Mouse (Mus musculus) midbrain, embryonic 10.5 days (tissue): ENCODE measurements around the gene Epp13. TPM values are rescaled to one million over a fixed set of nuclear protein-coding genes. Genes with fewer than 3 reads are reported as not detected.
A peak's percentile ranks its signal among the peaks of the same experiment; 100 is the strongest.
"Not testable (repeated sequence)": the region's sequence is repeated elsewhere in the genome, so short reads cannot be mapped to it uniquely, and the experiment has no call there.

ENCODE experiments used
- DNase-seq: peaks from one replicate; pipeline ENCODE4 v3.0.0-alpha.2; 2017; ENCODE audit warnings: low spot score
- H3K27ac ChIP-seq: fragments of 300-500 bp; sonication (generic); replicated peaks from 2 replicates; pipeline ENCODE4 v1.5.1; 2016; ENCODE audit warnings: mild to moderate bottlenecking
- H3K27me3 ChIP-seq: fragments of 300-500 bp; sonication (generic); 2 replicates; pipeline ENCODE4 v1.6.1; 2016; ENCODE audit warnings: low read depth, mild to moderate bottlenecking; ENCODE audit not compliant: poor library complexity, severe bottlenecking
- H3K36me3 ChIP-seq: fragments of 300-500 bp; sonication (generic); 2 replicates; pipeline ENCODE4 v1.6.1; 2016; ENCODE audit warnings: mild to moderate bottlenecking, moderate library complexity
- H3K4me1 ChIP-seq: fragments of 300-500 bp; sonication (generic); 2 replicates; pipeline ENCODE4 v1.6.1; 2016
- H3K4me3 ChIP-seq: fragments of 300-500 bp; sonication (generic); 2 replicates; pipeline ENCODE4 v1.5.1; 2016; ENCODE audit warnings: mild to moderate bottlenecking, moderate library complexity
- H3K9me3 ChIP-seq: fragments of 300-500 bp; sonication (generic); replicated peaks from 2 replicates; pipeline ENCODE4 v1.6.1; 2016; ENCODE audit warnings: mild to moderate bottlenecking
- WGBS: fragments of 180-500 bp; shearing (Covaris S2); methylation state at CpG from one replicate; pipeline ENCODE4 v1.1.7; 2016; 5-methylcytosine and 5-hydroxymethylcytosine counted together
- polyA plus RNA-seq: library from polyadenylated mRNA; unstranded; fragments of >200 nt; fragmentation: Nextera tagmentation; extraction: Ambion mirVana; gene quantifications from 2 replicates; pipeline ENCODE4 v1.2.1, GENCODE M21; 2016

Epp13 gene
- polyA plus RNA-seq, result not detected in 2 replicates

DNA sequence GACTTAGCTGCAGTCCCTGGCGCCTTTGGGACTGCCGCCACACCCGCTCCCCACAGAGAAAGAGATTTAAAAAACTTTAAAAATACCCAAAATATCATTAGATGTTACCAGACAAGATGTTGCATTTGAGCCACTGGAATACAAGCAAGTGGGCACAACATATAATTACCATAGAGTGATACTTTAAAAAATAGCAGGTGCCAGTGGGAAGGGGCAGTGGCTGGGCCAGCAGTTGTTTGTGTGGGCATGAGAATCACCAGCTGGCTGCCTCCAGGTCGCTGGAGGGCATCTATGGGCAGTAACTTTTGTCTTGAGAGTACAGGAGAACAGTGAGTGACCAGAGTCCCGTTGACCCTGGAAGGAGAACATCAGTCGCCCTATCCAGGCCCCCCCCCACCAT, at the start of gene Epp13:
Gene Epp13, plus strand, starts transcription at position 301 of the 400 bp plus-strand sequence.
- H3K4me3 ChIP-seq, result no peak within 1 kb of the TSS
- no peak for DNase-seq
- 88% methylated on average over 6 of the region's 6 CpGs for WGBS
- no peaks in the 10 kb centered on the region for H3K27me3 ChIP-seq
- H3K4me1 ChIP-seq, result no peaks in the 10 kb centered on the region
- H3K9me3 ChIP-seq, result peaks cover 19% of the 10 kb centered on the region
- H3K36me3 ChIP-seq, result no peaks in the 10 kb centered on the region
- H3K27ac ChIP-seq, result no peak within 1 kb of the TSS

DNA sequence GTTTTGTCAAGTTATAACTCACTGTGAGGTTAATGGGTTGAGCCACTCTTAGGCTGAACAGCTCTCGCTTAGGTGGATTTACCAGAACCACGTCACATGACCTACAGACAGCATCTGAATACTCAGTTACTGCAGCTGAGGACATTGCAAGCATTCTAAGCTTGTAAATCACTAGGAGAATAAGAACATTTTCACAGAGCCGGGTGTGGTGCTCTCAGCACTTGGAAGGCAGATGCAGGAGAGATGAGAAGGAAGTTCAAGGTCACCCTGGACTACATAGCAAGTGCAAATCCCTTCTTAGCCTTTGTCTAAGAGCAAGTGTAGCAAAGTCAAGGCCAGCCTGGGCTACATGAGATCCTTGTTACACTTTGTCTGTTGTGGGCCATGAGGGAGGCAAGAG, 48.3 kb upstream of the Epp13 start:
- Histone ChIP-seq H3K27me3 (no peaks in the 10 kb centered on the region), H3K4me1 (no peaks in the 10 kb centered on the region), H3K27ac (no peak overlapping the region), H3K4me3 (no peak overlapping the region), H3K9me3 (peaks cover 43% of the 10 kb centered on the region), H3K36me3 (no peaks in the 10 kb centered on the region)
- DNase-seq, result no peak
- WGBS, result 81% methylated on average over 3 of the region's 3 CpGs

DNA sequence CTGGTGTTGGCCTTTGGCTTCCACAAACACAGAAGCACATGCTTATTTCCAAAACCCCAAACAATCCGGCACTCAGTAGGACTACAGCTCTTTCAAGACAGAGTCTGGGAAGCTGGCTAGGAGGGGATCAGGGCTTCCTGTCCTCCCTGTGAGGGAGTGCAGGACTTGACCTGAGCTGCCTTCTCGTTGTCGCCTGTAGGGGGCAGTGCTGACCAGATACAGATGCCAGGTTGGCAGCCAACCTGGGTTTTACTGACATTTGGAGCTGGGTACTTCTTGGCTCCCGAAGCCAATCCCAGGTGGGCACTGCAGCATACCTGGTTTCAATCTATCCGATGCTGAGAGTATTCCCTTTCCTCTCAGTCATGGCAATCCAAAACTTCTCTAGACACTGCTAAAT, 39.4 kb upstream of the Epp13 start:
- Histone ChIP-seq H3K4me3 (no peak overlapping the region), H3K36me3 (no peaks in the 10 kb centered on the region), H3K27ac (no peak overlapping the region), H3K27me3 (no peaks in the 10 kb centered on the region), H3K9me3 (peaks cover 55% of the 10 kb centered on the region), H3K4me1 (no peaks in the 10 kb centered on the region)
- 52% methylated on average over 5 of the region's 5 CpGs for WGBS
- no peak for DNase-seq

- 83% methylated on average over 4 of the region's 4 CpGs for WGBS
- H3K27me3 ChIP-seq, DNase-seq, H3K4me3 ChIP-seq, H3K4me1 ChIP-seq, H3K27ac ChIP-seq, H3K36me3 ChIP-seq: not testable (repeated sequence)
- peaks cover 56% of the 10 kb centered on the region for H3K9me3 ChIP-seq
These were observed 37.8 kb upstream of the Epp13 start for GRCm38 (mm10) chr7:6214691-6215090.

DNA sequence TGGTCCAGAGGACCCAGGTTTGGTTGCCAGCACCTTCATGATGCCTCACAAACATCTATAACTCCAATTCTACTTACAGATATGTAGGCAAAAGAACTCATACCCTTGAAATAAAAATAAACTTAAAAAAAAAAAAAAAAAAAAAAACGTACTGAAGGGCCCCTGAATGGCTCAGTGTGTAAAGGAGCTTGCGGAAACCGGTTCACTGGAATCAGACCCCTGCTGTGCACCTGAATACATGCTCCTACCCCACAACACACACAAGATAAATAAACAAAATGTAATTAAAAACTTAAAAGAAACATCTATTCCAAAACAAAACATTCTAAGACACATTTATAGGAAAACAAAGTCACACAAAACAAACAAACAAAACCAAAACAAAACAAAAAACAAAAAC, 32.4 kb upstream of the Epp13 start:
- Histone ChIP-seq H3K9me3 (peaks cover 40% of the 10 kb centered on the region), H3K27ac (no peak overlapping the region), H3K4me3 (no peak overlapping the region), H3K36me3 (no peaks in the 10 kb centered on the region), H3K4me1 (no peaks in the 10 kb centered on the region), H3K27me3 (no peaks in the 10 kb centered on the region)
- 55% methylated on average over 3 of the region's 3 CpGs for WGBS
- no peak for DNase-seq

DNA sequence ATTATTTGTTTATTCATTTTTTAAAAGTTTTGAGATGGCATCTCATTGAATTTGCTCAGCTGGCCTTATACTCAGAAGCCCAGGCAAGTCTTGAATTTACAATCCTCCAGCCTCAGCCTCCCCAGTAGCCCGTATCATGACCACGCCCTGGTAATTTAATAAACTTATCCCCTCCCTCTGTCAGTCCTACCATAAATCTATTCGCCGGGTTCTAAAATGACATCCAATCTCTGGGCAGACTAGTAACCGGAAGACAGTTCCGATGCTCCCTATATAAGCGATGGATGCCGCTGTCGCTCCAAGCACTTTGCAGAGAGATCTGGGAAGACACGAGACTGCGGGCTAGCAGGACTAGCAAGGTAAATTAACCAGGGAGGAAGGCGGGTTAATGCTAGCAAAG, 30.5 kb upstream of the Epp13 start, which contains the start of gene Zscan5b:
Gene Zscan5b, plus strand, starts transcription at position 301 of the 400 bp plus-strand sequence.
- Histone ChIP-seq H3K27me3 (no peaks in the 10 kb centered on the region), H3K9me3 (peaks cover 35% of the 10 kb centered on the region), H3K4me1 (no peaks in the 10 kb centered on the region), H3K4me3 (no peak within 1 kb of the TSS), H3K36me3 (no peaks in the 10 kb centered on the region), H3K27ac (no peak within 1 kb of the TSS)
- 93% methylated on average over 12 of the region's 12 CpGs for WGBS
- no peak for DNase-seq

DNA sequence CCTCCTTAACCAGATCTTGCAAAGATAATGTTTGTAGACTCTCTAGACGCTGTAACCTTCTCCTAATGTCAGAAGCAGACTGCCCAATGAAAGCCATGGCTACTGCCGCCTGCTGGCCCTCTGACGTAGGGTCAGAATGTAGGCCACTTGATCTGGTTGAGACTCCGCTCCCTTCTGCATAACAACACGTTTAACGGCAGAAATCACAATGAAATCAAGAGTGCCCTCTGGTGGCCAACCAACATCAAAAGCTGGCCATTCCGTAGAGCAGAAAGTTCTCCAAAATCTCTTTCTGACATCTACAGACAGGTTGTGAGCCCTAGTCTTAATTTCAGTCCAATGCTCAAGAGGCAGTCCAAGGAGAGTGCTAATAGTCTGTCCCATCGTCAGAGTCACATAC, 24.0 kb upstream of the Epp13 start:
- not testable (repeated sequence) for H3K4me3 ChIP-seq, H3K27ac ChIP-seq, DNase-seq, H3K27me3 ChIP-seq, H3K36me3 ChIP-seq, H3K4me1 ChIP-seq
- WGBS, result 53% methylated on average over 8 of the region's 8 CpGs
- peaks cover 67% of the 10 kb centered on the region for H3K9me3 ChIP-seq

- Histone ChIP-seq H3K9me3 (0 out of 2 replicates have a peak, but pooled peaks cover 9% of the 10 kb centered on the region), H3K27me3 (no peaks in the 10 kb centered on the region), H3K4me1 (no peaks in the 10 kb centered on the region), H3K4me3 (no peak overlapping the region), H3K27ac (no peak overlapping the region), H3K36me3 (no peaks in the 10 kb centered on the region)
- WGBS, result 57% methylated on average over 11 of the region's 11 CpGs
- no peak for DNase-seq
These were observed 12.7 kb upstream of the Epp13 start for GRCm38 (mm10) chr7:6239787-6240186.

- H3K9me3 ChIP-seq, H3K27ac ChIP-seq, H3K36me3 ChIP-seq, H3K4me3 ChIP-seq, H3K27me3 ChIP-seq, H3K4me1 ChIP-seq: not testable (repeated sequence)
- peak; percentile 25 for DNase-seq
- WGBS, result 6% methylated on average over 1 of the region's 1 CpGs
These were observed 11.6 kb upstream of the Epp13 start for GRCm38 (mm10) chr7:6240841-6241425.

- H3K27me3 ChIP-seq, result no peaks in the 10 kb centered on the region
- peaks cover 11% of the 10 kb centered on the region; the same call in 1 of the 2 replicates for H3K9me3 ChIP-seq
- no peaks in the 10 kb centered on the region for H3K36me3 ChIP-seq
- 57% methylated on average over 11 of the region's 11 CpGs for WGBS
- no peaks in the 10 kb centered on the region for H3K4me1 ChIP-seq
- no peak overlapping the region for H3K4me3 ChIP-seq
- no peak overlapping the region for H3K27ac ChIP-seq
- DNase-seq, result no peak
These were observed 7.9 kb upstream of the Epp13 start for GRCm38 (mm10) chr7:6244361-6245292.

DNA sequence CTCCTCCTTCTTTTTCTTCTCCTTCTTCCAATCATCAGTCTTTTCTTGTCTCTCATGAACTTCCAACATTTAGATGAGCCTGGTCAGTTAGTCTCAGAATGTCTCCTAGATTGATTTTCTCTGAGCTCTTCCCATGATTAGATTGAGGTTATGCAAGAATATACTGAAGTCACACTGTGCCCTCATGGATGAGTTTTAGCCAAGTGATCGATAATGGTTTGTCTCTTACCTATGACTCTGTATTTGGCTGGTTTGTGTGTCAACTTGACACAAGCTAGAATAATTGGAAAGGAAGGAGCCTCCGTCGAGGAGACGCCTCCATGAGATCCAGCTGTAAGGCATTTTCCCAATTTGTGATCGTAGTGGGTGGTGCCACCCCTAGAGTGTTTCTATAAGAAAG, 1.9 kb downstream of the Epp13 start:
- no peak for DNase-seq
- H3K4me3 ChIP-seq, result no peak overlapping the region
- H3K27ac ChIP-seq, result no peak overlapping the region
- no peaks in the 10 kb centered on the region for H3K27me3 ChIP-seq
- no peaks in the 10 kb centered on the region for H3K4me1 ChIP-seq
- H3K36me3 ChIP-seq, result no peaks in the 10 kb centered on the region
- H3K9me3 ChIP-seq, result peaks cover 15% of the 10 kb centered on the region
- WGBS, result 94% methylated on average over 5 of the region's 5 CpGs

- 88% methylated on average over 4 of the region's 4 CpGs for WGBS
- H3K27me3 ChIP-seq, result no peaks in the 10 kb centered on the region
- H3K36me3 ChIP-seq, result no peaks in the 10 kb centered on the region
These were observed 4.9 kb downstream of the Epp13 start for GRCm38 (mm10) chr7:6257386-6257785.

More at GRCm38 (mm10) chr7:6257386-6257785, 4.9 kb downstream of the Epp13 start:
- Histone ChIP-seq H3K27ac (no peak overlapping the region), H3K4me1 (no peaks in the 10 kb centered on the region), H3K9me3 (peaks cover 13% of the 10 kb centered on the region), H3K4me3 (no peak overlapping the region)
- DNase-seq, result no peak
